Mouse (Mus musculus) E14TG2a.4 (cell line): ENCODE results near the gene Gli1.

ENCODE experiments used
- CTCF ChIP-seq: conservative IDR thresholded peaks from 2 replicates; pipeline ENCODE4 v1.5.1; 2014; ENCODE audit warnings: low read length
- NANOG ChIP-seq: IDR thresholded peaks from 2 replicates; pipeline ENCODE4 v1.6.1; 2014; ENCODE audit warnings: borderline replicate concordance, low read length, mixed read lengths
- POU5F1 ChIP-seq: IDR thresholded peaks from 2 replicates; pipeline ENCODE4 v1.6.1; 2014; ENCODE audit warnings: low read length, borderline replicate concordance

DNA sequence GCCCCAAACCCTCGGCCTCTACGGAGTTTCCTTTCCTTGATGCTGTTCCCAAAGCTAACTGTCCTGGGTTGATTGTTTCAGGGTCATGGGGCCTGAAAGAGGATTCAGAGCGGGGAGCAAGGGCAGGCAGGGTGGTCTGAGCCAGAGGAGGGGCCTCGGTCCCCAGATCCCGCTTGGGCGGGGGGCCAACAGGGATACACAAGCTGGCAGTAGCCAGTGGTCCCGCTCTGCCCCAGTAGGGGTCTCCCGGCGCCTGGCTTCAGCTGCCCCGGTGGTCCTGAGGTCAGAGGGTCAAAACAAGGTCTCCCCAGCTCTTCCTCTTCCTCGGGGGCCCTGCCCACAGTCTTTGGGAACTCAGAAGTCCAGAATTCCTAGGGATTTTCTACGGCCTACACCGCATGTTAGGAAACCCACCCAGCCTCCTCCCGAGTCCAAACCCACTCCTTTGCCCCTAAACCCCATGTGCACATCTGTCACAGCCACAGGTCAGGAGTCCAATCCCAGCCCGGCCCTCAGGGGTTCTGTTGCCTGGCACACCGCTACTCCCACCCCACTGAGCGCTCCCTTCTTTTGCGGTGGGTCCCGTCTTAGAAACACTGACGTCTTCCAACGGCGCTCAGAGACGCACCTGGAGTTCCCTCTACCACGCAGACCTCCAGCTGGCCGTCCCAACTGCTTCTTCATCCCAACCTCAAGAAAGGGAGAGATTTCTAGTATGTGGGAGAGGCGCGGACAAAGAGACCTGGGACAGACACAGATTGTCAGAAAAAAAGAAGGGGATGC, 1.0 kb downstream of the Gli1 start:
- TF ChIP-seq CTCF, result no peak
- TF ChIP-seq NANOG, result peak; percentile 63; the same call in 1 of the 2 replicates
- TF ChIP-seq POU5F1, result no peak
